Mouse (Mus musculus) yolk sac, embryonic 10.5 days (tissue): Measurements from ENCODE around the gene Ift43.
A peak's percentile ranks its signal among the peaks of the same experiment; 100 is the strongest.

Source experiments
- DNase-seq: peaks from one replicate; pipeline ENCODE4 v3.0.0-alpha.2; 2017; ENCODE audit warnings: low spot score

The Ift43 gene

GRCm38 (mm10) chr12:86129696-86130095 lies 47.4 kb downstream of the Ift43 start:
- DNase-seq: no peak

DNA sequence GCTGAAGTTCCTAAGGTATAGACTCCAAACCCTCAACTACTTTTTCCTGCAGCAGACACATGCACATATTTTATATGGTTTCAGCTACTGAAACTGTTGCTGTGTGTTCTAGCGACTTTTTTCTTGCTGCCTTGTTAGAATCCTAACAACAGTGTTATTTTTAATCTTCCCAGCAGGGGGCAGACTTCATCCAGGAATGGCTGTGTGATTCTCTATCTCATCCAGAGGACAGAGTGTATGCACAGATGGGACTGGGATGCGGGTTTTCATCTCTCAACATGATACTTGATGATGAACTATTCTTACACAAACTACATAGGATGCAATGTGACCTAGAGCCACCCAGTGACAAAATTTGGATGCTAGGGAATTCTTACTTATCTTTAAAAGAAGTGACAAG lies 50.5 kb downstream of the Ift43 start:
- DNase-seq: peak; percentile 49

- no peak for DNase-seq
Measured at GRCm38 (mm10) chr12:86135691-86136090, 53.4 kb downstream of the Ift43 start.

DNA sequence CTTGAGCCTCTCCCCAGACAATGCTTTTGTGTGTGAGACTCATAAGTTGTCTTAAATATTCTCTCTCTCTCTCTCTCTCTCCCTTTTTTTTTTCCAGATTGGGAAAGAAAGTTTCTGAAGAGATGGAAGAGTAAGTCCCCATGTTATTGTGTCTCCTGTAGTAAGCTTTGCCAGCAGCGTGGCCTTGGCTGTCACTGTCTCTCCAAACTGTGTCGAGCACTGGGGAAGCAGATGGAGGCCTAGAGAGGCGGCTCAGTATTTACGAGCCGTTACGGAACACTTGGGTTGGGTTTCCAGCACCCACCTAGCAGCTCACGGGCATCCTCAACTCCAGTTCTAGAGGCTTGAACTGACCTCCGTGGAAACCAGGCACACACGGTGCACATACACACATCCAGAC lies 56.4 kb downstream of the Ift43 start:
- no peak for DNase-seq

DNA sequence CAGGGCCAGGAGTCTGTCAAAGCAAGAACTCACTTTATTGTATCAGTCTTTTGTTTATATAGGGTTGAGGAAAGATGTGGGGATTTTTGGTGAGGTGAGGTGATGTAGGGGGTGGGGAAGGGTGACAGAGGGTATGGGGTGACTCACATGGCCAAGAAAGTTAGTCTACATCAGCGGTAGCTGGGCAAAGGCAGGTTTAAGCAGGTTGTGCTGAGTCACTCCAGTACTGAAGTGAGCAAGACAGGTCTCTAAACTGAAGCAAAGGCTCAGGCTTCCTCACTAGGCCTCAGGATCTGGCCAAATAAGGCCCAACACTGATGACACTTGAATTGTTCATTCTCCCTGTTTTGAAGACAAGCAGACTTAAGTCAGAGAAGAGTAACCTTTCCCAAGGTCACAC lies 60.0 kb downstream of the Ift43 start:
- no peak for DNase-seq

DNA sequence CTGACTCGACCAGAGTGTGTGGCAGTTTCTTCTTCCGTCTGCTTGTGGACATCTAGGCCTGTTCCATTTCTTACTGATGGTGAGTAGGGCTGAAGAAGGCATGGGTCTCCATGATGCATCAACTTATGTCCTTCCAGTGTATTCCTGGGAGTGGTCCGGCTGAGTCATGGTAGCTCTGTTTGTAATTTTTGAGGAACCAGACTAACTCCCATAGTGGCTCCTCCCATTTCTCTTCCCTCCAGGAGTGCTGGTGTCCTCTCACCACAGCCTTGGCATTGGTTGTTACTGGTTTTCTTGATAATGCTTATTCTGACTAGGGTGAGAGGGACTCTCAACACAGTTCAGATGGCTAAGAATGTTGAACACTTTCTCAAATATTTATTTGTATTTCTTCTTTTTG lies 63.9 kb downstream of the Ift43 start:
- DNase-seq: no peak

GRCm38 (mm10) chr12:86148271-86148670 lies 65.9 kb downstream of the Ift43 start:
- DNase-seq: no peak

GRCm38 (mm10) chr12:86149087-86149486 lies 66.7 kb downstream of the Ift43 start:
- no peak for DNase-seq

GRCm38 (mm10) chr12:86151941-86152340 lies 69.6 kb downstream of the Ift43 start:
- no peak for DNase-seq

DNA sequence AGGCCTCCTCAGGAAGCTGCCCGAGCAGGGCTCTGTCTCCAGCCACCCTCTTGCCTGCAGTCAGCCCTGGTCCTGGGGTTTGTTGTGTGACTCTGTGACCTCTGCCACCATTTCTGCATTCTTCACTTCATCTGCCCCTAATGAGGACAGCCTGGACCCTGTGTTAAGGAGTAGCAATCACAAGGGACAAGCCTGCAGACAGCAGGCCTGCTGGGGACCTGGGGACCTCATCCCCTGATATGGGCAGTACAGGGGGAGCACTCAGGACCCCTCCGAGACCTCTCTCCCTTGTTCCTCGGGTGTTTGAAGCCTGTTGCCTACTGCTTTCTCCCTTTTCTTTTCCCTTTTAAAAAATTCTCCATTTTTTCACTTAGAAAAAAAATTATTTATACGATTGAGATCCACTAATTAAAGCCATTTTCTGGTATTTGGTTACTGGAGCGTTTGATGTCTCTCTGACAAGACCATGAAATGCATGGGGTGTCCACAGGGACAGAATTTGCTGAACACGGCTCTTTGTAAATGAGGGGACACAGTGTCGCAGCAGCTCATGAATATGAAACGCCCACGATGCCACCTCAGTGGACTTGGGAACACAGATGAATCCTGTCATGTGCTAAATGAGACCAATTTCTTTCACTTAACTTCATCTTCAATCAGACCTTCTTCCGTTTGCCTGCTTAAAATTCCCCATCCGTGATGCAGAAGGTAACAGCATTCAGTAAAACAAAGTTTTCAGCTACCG lies 71.0 kb downstream of the Ift43 start:
- no peak for DNase-seq

DNA sequence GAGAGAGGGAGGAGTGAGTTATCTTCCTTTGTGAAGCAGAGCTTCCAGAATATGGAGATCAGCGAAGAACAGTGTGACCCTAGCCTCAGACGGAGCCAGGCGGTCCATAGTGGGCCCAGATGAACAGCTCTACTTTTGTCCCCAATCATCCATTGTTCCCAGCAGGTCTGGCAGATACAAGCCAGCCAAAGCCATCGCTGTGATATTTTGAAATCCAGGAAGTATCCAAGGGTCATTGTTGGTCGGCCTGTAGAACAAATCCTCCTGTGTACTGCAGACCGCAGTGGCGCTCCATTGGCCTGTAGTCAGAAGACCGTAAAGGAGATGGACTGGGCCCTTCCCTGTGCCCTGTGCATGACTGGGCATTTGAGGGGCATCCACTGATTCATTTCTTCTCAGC lies 72.8 kb downstream of the Ift43 start:
- no peak for DNase-seq

DNA sequence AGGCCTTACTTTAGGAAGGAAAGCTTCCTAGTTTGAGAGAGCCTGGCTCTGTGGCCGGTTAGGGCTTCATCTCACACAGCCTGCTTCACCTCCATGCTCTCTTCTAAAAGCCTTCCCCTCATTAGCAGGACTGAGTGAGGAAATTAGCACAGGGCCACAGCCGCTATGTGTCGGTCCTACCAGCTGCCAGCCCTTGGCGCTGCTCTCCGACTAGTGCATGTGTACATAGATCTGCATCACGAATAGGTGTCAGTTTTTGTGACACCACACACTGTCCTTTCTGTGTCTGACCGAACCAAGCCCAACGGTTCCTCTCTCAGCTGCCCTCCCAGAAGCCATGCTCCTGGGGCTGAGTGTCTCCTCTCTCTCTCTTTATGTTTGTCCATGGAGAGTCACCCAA lies 74.8 kb downstream of the Ift43 start:
- no peak for DNase-seq

DNA sequence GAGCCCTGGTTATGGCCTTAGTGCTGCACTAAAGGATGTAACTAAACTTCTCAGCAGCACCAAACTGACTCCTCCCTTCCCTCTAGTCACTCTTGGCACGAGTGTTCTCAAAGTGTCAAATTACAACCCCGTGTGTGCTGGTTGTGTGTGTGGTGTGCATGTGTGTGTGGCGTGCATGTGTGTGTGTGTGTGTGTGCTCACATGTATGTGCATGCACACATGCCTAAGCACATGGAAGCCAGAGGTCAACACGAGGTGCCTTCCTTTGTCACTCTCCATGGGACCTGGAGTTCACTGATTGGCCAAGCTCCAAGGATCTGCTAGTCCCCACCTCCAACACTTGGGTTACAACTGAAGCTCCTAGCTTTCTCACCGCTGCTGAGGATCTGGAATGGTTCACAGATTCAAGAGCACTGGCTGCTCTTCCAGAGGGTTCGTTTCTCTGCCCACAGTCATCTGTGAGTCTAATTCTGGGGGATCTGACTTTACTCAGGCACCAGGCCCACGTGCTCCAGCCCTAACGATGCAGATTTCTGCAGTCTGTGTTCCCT lies 75.6 kb downstream of the Ift43 start:
- DNase-seq: no peak

- no peak for DNase-seq
Measured at GRCm38 (mm10) chr12:86158689-86159483, 76.5 kb downstream of the Ift43 start.

DNA sequence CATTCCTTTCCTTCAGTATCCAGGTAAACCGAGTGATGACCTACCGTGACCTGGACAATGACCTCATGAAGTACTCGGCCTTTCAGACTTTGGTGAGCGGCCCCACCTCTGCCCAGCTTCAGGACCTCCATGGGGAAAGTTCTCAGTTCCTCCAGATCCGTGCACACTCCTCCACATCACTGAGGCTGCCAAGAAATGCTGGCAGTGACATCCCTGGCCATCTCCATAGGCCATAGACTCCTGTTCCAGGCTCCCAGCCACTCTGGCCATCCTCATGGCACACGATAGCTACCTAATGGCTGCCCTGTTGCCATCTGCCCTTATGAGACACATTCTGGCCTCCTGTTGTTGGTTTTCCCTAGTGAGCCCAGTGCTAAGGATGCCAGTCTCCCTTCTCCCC lies 79.1 kb downstream of the Ift43 start:
- no peak for DNase-seq

DNA sequence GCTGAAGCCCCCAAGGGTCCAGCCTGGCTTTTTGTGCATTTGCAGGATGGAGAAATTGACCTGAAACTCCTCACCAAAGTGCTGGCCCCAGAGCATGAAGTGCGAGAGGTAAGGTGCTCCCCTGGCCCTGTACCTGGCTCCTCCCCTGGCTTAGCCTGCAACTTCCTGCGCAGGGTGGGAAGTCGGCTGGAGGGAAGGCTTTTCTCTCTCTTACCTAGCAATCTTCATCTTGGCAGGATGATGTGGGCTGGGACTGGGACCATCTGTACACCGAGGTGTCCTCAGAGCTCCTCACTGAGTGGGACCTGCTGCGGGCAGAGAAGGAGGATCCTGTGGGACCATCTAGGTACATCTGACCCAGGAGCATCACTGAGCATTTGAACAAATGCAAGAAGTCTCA lies 79.6 kb downstream of the Ift43 start:
- no peak for DNase-seq

- no peak for DNase-seq
Measured at GRCm38 (mm10) chr12:86162890-86163816, 80.8 kb downstream of the Ift43 start.

- no peak for DNase-seq
Measured at GRCm38 (mm10) chr12:86166244-86166643, 83.9 kb downstream of the Ift43 start.

- DNase-seq: no peak
Measured at GRCm38 (mm10) chr12:86167075-86167474, 84.7 kb downstream of the Ift43 start.

- no peak for DNase-seq
Measured at GRCm38 (mm10) chr12:86168712-86169111, 86.4 kb downstream of the Ift43 start.

- DNase-seq: no peak
Measured at GRCm38 (mm10) chr12:86169195-86169594, 86.9 kb downstream of the Ift43 start.

- DNase-seq: no peak
Measured at GRCm38 (mm10) chr12:86173314-86173713, 91.0 kb downstream of the Ift43 start.
